Comparison of ENCODE assay signal across 8 mouse cellular contexts in the genomic region with DNA sequence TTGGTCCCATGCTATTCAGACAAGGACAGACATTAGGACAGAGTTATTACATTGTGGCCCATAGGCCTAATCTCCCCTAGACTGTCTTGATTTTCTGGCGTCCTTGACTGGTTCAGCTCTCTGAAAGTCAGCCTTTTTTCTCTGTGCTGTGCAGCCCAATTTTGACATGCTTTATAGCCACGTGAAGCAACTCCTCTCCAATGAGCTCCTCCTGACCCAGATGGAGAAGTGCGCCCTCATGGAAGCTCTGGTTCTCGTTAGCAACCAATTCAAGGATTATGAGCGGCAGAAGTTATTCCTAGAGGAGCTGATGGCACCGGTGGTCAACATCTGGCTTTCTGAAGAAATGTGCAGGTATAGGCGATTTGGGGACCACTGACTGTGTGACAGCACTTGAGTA. TPM values are rescaled to one million over a fixed set of nuclear protein-coding genes. Genes with fewer than 3 reads are reported as not detected.
"Had no signal": no experiment of that assay in that cellular context is flagged by ENCODE, and none has a peak within 500 bp of the region (broad histone marks: within the 10 kb centered on the region; RNA-seq: fewer than 3 reads in every experiment).

No protein-coding gene starts in this region.

- DNase-seq: lung, adult 2 months; lung, postnatal 14 days; lung, postnatal 36 days; right cerebral cortex, postnatal 14 days; thymus, adult 18-20 months; thymus, postnatal 14 days; thymus, postnatal 36 days had no signal

RNA-seq across cellular contexts. Expression of gene Lrrc73, which starts 25.8 kb away (rescaled TPM):
- total RNA-seq: monocyte, adult 5-6 weeks had no signal
